Mouse (Mus musculus) forelimb bud, embryonic 11.5 days (tissue): ENCODE measurements around the gene Vapa.

ENCODE experiments used
- DNase-seq: peaks from one replicate; pipeline ENCODE4 v3.0.0-alpha.2; 2012; ENCODE audit warnings: low read depth, low spot score

The Vapa gene

DNA sequence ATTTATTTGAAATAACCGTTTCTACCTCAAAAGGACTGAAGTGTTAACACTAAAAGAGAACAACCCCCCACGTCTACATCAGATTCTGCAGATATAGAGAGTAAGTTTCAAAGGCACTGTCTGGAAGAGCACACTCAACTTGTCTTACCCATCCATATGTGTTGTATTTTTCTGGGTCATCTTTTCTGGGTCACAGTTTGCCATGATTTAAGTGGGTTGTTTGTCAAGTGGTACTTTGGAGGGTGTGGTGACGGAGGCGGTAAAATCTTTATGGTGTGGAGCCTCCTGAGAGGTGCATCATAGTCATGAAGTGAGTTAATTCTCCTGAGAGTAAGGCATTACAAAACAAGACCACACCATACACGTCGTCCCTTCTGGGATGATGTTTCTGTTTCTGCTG, 12.2 kb upstream of the Vapa start:
- no peak for DNase-seq

DNA sequence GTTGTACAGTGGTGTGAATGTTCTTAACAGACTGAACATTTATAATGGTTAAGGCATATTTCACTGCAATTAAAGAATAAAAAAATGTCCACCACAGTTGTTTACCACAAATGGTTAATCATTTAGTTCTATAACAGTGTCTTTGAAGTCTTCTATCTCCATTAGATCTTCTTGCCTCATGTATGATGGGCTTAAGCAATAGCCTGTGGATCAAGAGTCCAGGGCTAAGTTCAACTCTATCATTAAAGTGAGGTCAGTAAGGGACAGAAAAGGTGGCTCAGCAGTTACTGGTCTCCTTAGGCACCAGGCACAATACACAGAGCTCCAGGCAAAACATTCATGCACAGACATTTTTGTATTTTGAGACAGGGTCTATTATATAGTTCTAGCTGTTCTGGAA, 9.8 kb upstream of the Vapa start:
- no peak for DNase-seq

DNA sequence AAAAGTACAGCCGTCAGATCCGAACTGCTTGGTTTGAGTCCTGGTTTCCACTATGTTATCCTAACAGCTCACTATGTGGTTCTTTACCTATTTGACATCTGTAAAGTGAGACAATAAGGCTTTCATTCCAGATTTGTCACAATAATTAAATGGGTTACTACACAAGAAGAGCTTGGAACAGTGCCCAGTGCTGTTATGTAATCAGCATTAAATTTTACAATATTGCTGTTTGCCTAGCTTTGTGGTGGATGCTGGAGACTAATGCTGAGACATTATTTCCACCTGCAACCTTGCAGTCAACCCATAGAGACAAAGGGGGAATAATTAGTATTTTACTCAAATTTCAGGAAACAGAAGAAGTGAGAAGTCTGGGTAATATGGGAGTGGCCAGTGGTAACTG, 5.1 kb upstream of the Vapa start:
- no peak for DNase-seq

DNA sequence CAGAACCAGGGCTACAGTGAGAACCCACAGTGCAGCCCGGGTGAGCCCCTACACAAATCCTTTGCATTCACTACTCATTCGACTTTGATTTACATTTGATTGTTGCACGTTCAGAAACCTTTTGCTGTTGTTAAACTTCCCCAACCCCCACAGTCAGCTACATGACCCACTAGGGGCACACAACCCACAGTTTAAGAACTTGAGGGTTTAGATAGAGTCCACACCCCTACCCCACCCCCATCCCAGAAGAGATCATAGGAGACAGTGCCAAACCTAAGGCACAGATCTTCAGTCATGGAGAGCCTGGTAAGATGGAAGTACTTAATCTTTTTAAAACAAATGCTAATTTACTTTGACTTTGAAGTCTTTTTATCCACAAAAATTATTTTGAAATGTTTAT, 2.3 kb upstream of the Vapa start:
- DNase-seq, result no peak

DNA sequence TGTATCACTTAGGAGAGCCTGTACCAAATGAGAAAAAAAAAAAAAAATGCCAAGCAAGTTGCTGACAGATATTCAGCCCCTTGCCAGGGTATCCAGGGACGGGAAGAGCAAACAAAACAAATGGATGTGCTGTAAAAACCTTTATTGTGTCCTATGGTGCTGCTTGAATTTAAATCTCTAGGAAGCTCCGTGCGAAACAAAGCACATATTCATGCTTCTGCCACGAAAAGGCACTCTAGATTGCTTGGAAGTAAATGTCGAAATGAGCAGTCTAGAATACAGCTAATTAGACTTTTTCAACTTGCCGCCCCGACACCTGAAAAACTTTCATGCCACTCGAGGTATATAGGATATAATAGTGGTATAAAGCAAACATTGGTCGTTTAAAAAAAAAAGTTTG, 1.1 kb upstream of the Vapa start:
- DNase-seq, result no peak

DNA sequence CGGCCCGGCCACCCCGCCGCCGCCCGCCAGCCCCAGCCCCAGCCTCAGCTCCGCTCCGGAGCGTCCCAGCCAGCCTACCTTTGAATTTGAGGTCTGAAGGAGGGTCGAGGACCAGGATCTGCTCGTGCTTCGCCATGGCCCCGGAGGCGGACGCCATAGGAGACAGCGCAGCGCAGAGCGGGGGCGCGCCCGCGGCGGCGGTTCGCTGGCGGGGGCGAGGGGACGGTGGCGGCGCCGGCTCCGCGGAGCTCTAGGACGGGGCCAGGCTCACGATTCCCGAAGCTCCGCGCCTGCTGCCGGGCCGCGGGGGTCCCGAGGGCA, 253 bp downstream of the Vapa start:
- no peak for DNase-seq

DNA sequence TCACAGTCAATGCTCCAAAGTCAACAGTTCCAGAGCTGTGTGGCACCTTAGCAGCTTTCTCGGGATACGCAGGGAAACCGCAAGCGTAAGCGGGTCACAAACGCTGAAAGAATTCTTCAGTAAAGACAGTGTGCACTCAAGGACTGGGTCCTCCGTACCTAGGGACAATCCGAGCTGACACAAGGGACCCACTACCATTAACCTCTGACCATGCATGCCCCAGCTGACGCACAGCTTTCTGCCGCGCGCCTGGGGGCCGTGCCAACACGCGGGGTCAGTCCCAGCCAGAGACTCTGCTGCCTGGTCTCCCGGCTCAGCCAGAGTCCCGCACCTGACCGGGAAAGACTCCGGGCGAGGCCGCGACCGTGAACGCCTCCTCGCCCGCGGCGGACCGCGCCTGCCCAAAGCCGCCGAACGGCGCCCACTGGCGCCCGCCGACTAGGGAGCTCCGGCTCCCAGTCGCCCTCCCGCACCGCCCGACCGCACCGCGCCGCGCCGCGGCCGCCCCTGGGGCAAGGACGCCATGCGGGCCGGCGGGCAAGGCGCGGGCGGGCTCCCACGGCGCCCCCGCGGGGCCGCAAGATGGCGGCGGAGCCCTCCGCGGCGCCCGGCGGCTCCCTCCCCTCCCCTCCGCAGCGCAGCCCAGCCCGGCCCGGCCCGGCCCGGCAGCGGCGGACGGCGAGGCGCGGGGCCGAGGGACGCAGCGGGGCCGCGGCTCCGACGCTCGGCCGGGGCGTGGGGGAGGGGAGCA, 789 bp downstream of the Vapa start:
- DNase-seq, result peak; percentile 16

DNA sequence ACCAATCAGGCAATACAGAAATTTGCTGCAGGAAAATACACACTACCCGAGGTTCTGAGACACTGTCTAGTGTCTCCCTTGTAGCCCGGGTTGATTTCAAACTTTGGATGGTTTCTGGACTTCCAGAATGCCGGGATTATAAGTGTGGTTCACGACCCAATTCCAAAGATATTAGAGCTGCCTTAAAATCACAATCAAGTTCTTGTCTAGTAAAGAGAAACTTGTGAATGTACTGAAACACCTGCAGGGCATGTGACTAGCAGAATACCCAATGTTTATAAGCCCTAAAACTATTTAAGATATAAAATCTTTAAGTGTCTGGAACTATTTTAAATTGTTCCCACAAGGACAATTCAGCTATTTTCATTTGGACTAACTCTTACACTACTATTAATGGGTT, 1.6 kb downstream of the Vapa start:
- DNase-seq, result no peak

DNA sequence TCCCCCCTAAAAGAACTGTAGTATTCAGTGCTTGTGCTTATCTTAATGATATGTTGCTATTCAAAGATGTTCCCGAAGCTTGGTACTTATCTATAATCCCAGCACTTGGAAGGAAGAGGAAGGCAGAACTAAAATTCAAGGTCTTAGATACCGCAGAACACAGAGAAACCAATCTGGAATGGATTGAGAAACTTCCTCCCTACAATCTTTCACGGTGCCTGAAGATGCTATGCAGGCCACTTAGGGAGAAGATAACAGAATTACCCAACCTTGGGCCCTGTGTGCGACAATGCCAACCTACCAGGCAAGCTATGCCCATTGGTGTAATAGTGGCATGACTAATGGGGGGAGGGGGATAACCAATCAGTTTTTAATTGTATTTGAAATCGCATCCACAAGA, 4.6 kb downstream of the Vapa start:
- DNase-seq, result no peak

DNA sequence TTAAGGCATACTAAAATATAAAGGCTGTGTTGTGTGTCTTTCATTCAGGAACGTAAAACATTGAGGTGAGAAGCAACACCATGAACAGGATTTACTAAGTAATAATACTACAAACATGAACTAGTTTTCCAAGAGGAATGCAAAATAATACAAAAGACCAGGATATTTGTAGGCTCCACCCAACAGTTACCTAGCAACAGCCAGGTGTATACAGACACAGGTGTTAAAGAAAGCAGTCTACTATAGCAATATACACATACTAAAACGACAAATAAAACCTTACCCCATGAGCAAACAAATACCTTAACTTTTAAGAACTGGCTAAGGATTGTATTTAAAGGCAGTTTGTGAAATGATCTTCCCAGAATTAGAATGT, 5.1 kb downstream of the Vapa start:
- no peak for DNase-seq

DNA sequence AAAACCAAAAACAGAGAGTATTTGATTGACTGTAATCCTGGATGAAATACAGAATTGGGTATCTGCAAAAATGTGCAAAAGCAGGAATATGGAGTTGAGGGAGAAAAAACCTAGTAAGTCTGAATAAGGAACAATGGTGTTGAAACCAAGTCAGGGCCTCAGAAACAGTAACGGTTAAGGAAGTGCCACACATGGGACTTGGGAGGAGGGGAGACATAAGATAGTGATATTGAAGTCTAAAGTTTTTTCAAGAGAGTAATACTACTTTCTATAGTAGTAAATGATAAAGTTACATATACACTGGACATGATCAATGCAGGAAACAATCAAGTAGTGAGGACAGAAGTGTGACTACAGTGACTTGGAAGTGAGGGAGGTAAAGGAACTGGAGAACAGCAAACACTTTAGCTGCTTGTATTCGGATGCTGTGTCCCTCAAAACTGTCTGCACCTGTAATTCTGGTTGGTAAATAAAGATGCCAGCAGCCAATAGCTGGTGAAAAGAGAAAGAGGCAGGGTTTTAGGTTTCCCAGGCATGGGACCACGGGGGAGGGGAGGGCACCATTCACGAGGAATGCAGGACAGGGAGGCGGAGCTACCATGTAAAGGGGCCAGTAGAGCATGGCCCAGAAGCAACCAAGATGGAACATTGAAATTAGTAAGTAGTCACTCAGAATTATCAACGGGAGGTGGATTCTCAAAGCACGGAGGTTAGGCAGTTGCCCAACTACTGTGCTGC, 5.6 kb downstream of the Vapa start:
- no peak for DNase-seq

DNA sequence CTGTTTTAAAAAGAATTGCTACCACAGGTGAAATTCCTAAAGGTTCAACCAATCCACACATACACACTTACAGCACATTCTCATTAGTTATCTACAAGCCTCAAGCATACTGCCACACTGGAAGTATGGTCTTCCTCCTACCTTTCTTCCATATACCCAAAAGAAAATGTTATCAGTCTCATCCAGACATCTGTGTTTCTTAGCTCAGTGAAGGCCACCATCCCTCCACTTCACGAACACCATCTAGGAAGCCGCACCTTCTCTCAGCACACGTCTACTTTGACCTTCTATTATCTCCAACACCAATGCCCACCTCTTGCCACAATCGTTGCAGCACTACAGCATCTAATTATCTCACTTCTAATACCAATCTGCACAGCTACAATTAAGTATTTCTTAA, 7.3 kb downstream of the Vapa start:
- no peak for DNase-seq

DNA sequence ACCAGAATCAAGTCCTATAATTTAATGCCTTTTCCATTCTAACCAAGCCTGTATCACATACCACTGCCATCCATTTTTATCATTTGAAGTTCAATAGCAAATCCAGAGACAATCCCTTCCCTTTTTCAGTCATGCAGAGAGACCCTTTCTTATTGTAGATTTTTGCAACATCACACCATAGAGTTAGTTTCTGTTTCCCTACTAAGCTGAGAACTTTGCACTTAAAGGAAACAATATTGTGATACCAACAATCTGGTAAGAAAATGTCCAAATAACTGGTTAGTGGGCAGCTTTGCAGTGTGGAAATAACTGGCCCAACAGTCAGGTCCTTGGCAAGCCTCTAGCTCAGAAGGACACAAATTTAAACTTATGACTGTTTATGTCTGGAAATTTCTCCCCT, 8.5 kb downstream of the Vapa start:
- no peak for DNase-seq

DNA sequence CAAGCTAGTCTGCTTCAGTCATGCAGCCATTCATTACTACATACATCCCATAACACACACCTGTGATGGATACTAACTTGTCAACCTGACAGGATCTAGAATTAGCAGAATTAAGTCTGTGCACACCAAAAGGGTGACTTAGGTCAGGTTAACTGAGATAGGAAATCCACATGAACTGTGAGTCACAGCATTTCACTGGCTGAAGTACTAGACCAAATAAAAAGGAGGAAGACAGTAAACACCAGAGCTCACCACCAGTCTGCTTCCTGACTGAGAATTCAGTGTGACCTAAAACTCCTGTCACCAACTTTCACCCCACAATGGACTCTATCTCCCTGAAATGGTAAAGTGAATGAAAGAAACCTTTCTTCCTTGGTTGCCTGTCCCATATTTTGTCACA, 9.0 kb downstream of the Vapa start:
- no peak for DNase-seq

DNA sequence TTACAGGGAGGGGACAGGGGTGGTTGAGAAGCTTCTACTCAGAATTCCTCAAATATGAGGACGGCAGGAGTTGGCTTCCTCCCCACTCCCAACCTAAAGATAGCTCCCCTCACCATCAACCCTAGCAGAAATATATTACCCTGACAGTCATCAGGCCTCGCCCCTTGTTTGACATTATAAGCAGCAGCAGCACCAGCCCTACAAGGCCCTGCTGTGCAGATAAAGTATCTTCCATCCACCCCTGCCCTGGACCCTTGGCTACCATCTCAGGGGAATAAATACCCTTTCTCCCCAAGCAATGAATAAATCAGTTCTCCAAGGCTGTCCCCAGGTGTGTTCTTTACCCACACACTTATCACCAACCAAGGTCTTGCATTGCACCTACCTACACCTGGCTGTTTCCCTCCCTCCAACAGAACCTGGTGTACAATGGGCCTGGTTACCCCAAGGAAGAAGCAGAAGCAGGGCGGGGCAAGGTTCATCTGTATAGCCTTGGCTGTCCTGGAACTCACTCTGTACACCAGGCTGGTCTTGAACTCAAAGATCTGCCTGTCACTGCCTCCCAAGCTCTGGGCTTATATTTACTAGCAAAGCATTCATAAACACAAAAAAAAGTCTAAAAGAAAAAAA, 15.4 kb downstream of the Vapa start:
- DNase-seq, result no peak

DNA sequence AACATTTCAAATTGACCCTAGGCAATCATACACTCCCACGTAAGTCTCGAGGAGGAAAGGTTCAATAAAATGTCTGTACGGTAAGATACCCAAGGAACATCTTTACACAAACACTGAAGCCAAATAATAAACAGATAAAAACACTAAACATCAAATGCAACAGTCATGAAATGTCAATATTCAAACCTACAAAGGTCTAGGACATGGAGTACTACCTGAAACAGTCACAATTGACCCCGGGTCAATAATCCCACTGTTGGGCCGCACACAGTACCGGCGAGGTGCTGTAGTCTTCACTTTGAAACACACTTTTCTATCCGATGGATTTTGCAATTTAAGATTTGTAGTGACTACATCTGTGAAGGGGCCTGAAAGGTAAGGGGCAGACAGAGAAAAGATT, 18.7 kb downstream of the Vapa start:
- no peak for DNase-seq

DNA sequence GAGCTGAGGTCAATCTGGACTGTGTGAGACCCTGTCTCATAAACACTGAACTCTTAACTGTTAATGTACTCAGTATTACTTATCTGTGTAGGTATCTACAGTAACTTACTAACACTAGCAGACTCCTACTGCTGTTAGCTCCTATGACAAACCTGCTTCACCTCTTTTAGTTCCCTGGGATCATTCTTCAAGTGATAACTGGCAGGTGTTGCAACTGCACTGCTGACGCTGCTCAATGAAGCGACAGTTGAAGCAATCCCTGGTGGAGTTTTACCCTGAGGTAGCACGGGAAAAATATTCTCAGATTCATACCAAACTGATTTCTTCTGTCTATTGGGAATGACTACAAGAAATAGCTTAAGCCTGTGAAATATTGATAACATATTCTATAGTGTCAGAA, 26.5 kb downstream of the Vapa start:
- DNase-seq, result no peak

DNA sequence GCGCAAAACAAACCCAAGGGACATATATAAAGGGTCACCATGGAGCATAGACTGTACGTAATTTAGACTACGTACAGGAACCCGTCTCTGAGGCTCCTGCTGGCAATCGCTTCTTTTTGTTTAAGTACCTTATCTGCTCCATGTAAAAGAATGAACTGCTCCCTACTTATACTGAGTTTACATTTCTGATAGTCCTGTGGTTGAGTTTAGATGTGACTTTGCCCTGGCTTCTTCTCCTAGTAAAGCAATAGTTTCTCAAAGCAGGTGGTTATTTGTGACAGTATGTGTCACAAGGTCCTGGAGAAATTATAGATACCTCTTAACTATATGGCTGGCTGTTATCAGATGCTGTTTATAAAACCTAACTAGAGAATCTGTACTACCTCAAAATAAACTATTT, 31.9 kb downstream of the Vapa start:
- DNase-seq, result no peak

DNA sequence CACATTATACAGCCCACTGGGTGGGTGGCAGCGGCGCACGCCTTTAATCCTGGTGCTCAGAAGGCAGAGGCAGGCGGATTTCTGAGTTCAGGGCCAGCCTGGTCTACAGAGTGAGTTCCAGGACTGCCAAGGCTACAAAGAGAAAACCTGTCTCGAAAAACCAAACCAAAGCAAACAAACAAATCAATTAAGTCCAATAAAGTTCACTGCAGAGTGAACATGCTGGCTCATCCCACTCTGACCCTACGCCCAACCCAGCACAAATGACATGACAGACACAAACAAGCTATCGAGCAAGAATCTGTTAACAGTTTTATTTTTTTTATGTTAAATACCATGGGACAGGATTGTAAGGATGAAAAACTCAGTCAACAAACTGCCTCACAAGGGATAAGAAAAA, 33.6 kb downstream of the Vapa start:
- DNase-seq, result no peak

DNA sequence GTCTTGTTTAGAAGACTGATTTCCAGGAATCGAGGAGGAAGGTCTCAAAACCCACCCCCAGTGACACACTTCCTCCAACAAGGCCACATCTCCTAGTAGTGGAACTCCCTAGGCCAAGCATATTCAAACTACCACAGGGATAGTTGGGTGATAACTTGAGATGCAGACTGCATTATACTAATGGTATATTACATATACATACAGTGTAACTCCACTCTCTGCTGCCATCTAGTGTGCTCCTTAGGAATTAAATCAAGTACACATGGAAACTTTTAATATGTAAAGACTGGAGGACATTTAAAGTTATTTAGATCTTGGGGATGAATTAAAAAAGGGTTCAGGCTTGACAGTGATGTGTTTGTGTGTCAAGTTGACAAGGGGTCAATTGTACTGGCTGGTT, 38.0 kb downstream of the Vapa start:
- peak; percentile 55 for DNase-seq

DNA sequence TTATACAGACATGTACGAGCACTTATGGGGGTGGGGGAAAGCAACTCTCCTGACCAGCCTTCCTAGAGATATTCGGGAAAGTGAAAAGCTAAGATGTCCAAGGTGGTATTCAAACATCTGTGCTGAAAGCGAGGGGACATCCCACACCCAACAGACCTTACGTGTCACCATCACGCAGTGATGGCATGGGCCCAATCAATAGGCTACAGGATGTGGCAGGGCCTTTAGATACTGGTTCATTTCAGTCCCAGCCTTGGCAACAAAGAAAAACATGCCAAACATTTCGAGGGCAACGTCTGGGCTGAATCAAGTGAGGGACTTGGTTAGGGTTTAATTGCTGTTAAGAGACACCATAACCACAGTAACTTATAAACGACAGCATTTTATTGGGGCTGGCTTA, 38.5 kb downstream of the Vapa start:
- peak; percentile 14 for DNase-seq

DNA sequence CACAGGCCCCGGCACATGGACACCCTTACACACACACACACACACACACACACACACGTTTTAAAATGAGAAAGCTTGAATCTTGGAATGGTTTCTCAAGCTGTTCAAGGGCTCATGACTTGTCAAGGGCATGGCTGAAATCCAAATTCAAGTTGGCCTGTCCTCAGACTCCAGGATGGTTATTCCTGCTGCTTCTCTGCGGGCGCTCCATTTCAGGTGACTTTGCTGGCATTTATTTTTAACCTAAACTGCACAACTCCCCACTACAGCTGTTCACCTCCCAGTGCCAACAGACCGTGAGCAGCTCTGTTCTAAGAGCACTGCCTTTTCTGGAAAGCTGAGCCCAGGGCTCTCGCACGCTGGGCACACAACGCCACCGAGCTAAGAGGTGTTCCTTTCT, 41.5 kb downstream of the Vapa start:
- DNase-seq, result no peak

DNA sequence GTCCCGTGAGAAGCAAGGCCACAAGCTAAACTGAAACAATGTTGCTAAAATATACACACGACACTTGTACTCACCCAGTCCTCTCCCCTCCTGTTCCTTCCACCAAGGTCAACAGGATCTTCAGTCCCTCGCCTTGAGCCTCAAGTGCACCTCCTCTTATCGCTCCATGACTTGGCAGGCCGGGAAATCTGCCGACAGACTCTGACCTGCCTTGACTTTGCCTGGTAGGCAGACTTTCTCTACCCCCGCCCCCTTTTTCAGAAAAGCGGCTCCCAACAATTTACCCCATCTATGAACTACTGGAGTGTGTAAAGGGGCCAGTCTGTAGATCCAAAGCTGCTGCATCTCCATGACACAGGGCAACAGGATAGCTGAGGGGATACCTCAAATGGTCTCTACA, 41.9 kb downstream of the Vapa start:
- no peak for DNase-seq
